Mouse (Mus musculus): ENCODE data around the gene Rsph9.

The Rsph9 gene

GRCm38 (mm10) chr17:46073730-46074301, 70.2 kb downstream of the Rsph9 start:
- peak; percentile 93 for DNase-seq (ENCODE audit: extremely low read depth, insufficient read length, low spot score)
